Mouse (Mus musculus): ENCODE results near the gene Rab6b.

DNA sequence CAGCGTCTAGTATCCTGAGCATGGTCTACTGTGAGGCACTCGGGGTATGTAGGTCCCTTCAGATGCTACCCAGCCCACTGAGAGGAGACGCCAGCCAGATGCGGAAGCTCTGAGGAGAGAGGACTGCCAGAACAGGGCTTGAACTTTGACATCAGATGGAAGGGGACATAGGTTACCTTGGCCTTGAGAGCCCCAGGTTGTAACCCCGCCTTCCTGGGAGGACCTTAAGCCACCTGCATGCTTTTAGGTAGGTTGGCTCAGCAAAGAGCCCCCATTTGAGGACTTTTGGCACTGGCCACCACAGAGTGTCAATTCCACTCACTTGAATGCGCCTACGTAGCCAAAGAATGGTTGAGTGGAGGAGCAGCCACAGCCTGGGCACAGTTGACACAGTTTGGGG, 113.1 kb downstream of the Rab6b start:
- TF ChIP-seq FLI1 (IDR thresholded peaks at IDR 0.05; ENCODE audit: low read length) (no peak), GATA1 (IDR thresholded peaks at IDR 0.05; ENCODE audit: borderline replicate concordance, low read length) (no peak)
